Mouse (Mus musculus) CD8-positive naive resting alpha-beta T cell, adult 2 months (primary cell): ENCODE data around the gene Zfp687.
A peak's percentile ranks its signal among the peaks of the same experiment; 100 is the strongest.

ENCODE experiments used
- DNase-seq, 2 experiments: peaks; one replicate each; pipeline ENCODE4 v3.0.0; 2022; ENCODE audit warnings: low read depth in 2 of 2, low spot score in 2 of 2

Gene Zfp687

GRCm38 (mm10) chr3:95018741-95019140 lies 3.5 kb upstream of the Zfp687 start:
- DNase-seq: peak in 1 of 2 experiments; percentile 30

- DNase-seq: no peak
Observed at GRCm38 (mm10) chr3:95016532-95017056, 1.3 kb upstream of the Zfp687 start.

DNA sequence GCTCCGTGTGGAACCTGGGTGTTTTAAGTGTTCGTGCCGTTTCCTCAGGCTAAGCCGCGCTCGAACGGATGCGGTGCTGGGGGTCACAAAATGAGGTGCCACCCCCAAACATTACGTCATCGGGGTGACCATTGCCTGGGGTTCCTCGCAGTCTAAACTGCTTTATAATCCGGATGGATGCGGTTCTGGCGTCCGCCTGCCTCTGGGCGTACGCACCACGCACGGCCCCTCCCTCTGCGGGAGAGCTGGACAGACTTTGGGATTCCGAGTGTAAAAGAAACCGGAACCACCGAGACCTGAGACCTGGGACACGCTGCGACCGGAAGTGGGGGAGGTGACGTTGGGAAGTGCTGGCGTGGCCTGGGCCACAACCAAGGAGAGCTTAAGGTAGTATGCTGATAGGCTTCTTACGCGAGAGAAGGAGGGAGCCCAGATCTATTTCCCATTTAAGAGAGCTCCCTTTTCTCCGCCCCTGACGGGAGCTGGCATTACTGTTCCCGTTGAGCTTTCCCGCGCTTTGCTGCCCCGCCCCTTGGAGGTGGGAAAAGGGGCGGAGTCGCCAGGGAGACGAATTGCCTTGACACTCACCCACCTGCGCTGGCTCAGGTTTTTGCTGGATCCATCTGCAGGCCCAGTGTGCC lies 763 bp upstream of the Zfp687 start:
- DNase-seq: peak; percentile 91 to 94

DNA sequence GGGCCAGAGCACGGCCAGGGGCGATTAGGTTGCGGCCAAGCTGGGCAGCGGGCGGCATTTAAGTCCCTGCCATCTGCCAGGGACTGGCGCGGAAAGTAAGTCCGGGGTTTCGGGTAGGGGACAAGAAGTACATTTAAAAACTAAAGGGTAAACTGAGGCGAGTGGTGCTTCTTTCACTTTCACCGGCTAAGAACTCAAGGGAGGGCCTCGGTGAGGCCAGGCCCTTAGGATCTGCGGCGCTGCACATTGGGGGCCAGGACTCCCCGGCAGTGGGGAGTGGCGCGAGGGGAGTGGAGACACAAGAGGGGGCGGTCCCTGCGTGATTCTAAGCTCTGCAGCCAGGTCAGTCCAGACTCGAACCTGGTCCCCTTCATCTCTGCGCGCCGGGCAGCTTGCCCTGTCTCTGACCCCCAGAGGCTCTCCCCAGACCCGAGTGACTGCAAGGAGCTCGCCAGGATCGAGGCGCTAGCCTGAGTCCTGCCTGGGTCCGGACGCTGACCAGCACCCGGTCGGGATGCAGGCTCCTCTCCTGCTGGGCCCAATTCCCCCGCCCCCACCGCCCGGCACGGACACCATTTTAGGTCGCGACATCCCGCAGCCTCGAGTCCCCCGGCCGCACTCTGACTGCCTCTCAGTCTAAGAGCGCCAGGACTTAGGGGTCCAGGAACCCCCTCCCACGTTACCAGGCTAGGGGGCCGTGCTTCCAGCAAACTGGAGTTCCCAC lies 658 bp downstream of the Zfp687 start:
- DNase-seq: peak; percentile 28 to 32

GRCm38 (mm10) chr3:95013699-95014427 lies 1.4 kb downstream of the Zfp687 start:
- no peak for DNase-seq

DNA sequence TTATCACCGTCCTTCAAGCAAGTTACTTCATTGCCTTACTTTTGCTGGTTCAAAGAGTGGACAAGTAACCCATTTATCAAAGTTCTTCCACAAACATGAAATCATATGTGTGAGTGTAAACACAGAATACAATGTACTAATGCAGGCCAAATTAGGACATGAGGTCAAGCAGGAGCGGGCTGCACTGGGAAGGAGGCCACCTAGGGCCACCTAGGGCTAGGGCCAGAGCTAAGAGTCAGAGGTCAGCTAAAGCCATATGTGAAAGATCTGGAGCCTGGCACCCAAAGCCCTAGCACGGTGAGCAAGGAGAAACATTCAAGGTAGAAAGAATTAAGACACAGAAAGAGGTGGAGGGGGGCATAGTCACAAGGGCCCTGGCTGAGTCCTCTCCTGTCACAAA lies 2.3 kb downstream of the Zfp687 start:
- no peak for DNase-seq

GRCm38 (mm10) chr3:95010396-95010795 lies 4.9 kb downstream of the Zfp687 start:
- no peak for DNase-seq

DNA sequence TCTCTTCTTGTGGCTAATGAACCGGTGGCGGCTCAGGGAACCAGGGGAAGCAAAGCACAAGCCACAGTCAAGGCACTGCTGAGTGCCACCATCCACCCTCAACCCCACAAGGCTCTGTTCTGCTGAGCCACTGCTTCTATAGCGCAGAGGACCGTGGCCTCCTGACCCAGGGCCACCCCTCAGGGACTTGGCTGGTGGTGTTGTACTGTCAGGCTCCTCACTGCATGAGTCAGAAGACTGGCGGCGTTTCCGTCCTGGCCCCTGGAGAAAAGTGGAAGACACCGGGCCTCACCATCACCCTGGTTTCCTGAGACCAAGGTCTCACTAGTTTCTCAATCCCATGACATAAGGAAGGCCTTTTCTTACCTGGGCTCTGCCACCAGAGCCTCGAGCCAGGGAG lies 7.5 kb downstream of the Zfp687 start:
- no peak for DNase-seq

DNA sequence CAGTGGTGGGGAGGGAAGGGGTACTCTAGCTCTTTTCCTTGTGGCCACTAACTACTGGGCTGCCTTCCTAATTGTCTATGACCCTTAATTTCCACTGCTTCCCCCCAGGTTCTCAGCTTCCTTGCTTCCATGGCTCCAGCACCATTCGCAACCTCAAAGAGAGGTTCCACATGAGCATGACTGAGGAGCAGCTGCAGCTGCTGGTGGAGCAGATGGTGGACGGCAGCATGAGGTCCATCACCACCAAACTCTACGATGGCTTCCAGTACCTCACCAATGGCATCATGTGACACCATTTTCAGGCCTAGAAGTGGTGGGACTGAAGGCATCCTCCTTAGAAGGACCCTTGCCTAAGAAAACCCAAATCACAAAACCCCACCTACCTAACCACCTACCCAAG lies 9.6 kb downstream of the Zfp687 start:
- DNase-seq: no peak

- no peak for DNase-seq
Observed at GRCm38 (mm10) chr3:95003273-95003672, 12.0 kb downstream of the Zfp687 start.

DNA sequence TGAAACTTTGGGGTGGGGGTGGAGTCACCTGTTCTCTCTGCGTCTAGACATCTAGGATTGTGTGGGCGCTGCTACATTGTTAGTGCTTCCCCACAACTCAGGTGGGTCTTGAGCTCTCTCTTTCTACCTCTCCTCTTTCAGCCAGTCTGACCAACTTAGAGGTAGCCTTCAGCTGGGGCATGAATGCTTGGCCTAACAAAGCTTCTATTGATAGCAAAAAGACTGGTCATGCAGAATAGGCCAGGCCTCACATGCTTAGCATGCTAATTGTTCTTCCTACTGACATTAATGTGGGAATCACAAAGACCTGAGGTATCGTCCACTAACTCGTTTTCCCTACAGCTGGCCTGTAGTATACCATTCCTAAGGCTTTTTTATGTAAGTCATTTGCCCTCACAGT lies 12.7 kb downstream of the Zfp687 start:
- no peak for DNase-seq

DNA sequence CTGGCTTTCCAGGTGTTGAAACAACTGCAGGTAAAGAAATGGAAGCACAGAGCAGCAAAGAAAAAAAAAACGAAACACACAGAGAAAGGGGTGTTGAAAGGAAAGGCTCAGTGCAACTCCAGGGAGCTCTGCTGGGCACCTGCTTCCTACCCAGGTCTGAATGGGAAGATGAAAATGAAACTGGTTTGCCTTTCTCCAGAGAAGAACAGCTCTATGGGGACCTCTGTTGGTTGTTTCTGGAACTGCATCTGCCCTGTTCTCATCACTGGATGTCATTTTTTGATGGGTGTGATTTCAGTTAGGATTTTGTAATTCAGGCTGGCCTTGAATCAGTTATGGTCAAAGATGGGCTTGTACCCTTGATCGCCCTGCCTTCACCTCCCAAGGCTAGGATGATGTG lies 18.3 kb downstream of the Zfp687 start:
- DNase-seq: peak; percentile 82 to 92

GRCm38 (mm10) chr3:94989159-94989761 lies 26.0 kb downstream of the Zfp687 start:
- no peak for DNase-seq

- DNase-seq: no peak
Observed at GRCm38 (mm10) chr3:94987578-94987977, 27.7 kb downstream of the Zfp687 start.

- DNase-seq: no peak
Observed at GRCm38 (mm10) chr3:94985513-94985912, 29.7 kb downstream of the Zfp687 start.

- DNase-seq: no peak
Observed at GRCm38 (mm10) chr3:94984312-94984711, 30.9 kb downstream of the Zfp687 start.

- peak; percentile 80 to 92 for DNase-seq
Observed at GRCm38 (mm10) chr3:94974528-94975422, 40.5 kb downstream of the Zfp687 start, which contains the start of gene Pi4kb. Pi4kb (plus strand) TSS chr3:94974731.

- no peak for DNase-seq
Observed at GRCm38 (mm10) chr3:94974026-94974527, 41.2 kb downstream of the Zfp687 start.

DNA sequence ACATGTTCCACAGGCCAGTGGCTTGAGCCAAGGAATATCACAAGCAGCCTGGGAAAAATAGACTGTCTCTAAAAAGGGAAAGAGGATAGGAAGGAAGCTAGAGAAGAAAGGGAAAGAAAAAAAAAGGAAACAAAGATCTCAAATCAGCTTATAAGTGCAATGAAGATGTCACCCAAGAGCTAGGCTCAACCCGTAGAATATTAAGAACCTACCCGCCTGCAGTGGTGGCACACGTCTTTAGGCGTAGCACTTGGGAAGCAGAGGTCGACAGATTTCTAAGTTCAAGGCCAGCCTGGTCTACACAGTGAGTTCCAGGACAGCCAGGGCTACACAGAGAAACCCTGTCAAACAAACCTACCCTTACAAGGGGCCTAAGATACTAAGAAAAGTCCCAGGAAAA lies 41.6 kb downstream of the Zfp687 start:
- DNase-seq: no peak

DNA sequence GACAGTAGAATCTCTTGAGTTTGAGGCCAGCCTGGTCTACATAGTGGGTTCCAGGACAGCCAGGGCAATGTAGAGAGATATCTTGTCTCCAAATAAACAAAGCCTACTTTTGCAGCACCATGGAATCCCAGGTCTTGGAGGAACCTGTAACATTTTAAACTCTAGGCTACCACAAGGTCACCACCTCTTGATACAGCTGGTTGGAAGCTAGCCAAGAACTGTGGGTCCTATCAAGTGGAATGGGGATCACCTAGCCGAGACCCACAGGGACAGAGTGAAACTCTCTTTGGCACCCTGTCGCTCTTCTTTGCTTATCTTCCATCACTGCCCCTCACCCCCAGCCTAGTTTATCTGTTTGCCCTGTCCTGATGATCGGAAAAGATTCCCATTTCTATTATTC lies 42.7 kb downstream of the Zfp687 start:
- DNase-seq: no peak
